Mouse (Mus musculus): ENCODE data around the gene Fbxl3.

GRCm38 (mm10) chr14:103095826-103096225, 3.5 kb downstream of the Fbxl3 start:
- TF ChIP-seq CTCF (IDR thresholded peaks at IDR 0.05) (no peak), EP300 (IDR thresholded peaks at IDR 0.05; ENCODE audit: insufficient read depth, low read depth, low read length) (no peak)
